Mouse (Mus musculus) erythroblast, embryonic 14.5 days (primary cell): ENCODE data around the gene Fahd1.

Source experiments
- GATA1 ChIP-seq: IDR thresholded peaks from 2 replicates; pipeline ENCODE4 v1.6.1; 2012; ENCODE audit warnings: low read length, inconsistent platforms, mixed read lengths
- TAL1 ChIP-seq: IDR thresholded peaks from 3 replicates; pipeline ENCODE4 v1.6.1; 2012; ENCODE audit warnings: low read length, inconsistent platforms, mixed read lengths

- TF ChIP-seq TAL1 (no peak), GATA1 (no peak)
Observed at GRCm38 (mm10) chr17:24878531-24878930, 28.4 kb upstream of the Fahd1 start.
